Mouse (Mus musculus): ENCODE data around the gene Ttc7b.

GRCm38 (mm10) chr12:100456257-100456975, 64.2 kb downstream of the Ttc7b start:
- no peak for TF ChIP-seq GATA1 (IDR thresholded peaks at IDR 0.05; ENCODE audit: low read length)
- no peak for TF ChIP-seq TAL1 (IDR thresholded peaks at IDR 0.05; ENCODE audit: low read length)

All from erythroblast, embryonic 14.5 days (primary cell).